Mouse (Mus musculus) thymus, adult 2 months (tissue): ENCODE data around the gene Supt4a.

Experiments
- CTCF ChIP-seq: fragments of 200-500 bp; IDR thresholded peaks from 2 replicates; pipeline ENCODE4 v1.5.1; 2012; ENCODE audit warnings: mild to moderate bottlenecking, control low read depth, low read length, moderate library complexity, borderline replicate concordance; ENCODE audit not compliant: control insufficient read depth, poor library complexity, insufficient read depth; ENCODE audit errors: extremely low read depth
- POLR2A ChIP-seq: fragments of 200-500 bp; IDR thresholded peaks from 2 replicates; pipeline ENCODE4 v1.6.1; 2012; ENCODE audit warnings: mild to moderate bottlenecking, low read length, control low read depth, moderate library complexity; ENCODE audit not compliant: control insufficient read depth, poor library complexity, insufficient read depth; ENCODE audit errors: extremely low read depth

- TF ChIP-seq CTCF (no peak), POLR2A (no peak)
These were observed 14.5 kb upstream of the Supt4a start for GRCm38 (mm10) chr11:87722891-87723290.
